Mouse (Mus musculus) intestine, embryonic 15.5 days (tissue): Measurements from ENCODE around the gene Rps19bp1. TPM values are rescaled to one million over a fixed set of nuclear protein-coding genes. Genes with fewer than 3 reads are reported as not detected.

ENCODE experiments used
- ATAC-seq: fragments of 200-750 bp; cut with Nextera tagmentation; 2 replicates; pipeline ENCODE4 v1.8.0; 2017; ENCODE audit warnings: moderate TSS enrichment, moderate library complexity
- H3K27ac ChIP-seq: fragments of 300-500 bp; sonication (generic); 2 replicates; pipeline ENCODE4 v1.5.1; 2015; ENCODE audit warnings: mild to moderate bottlenecking, inconsistent platforms
- H3K27me3 ChIP-seq: fragments of 300-500 bp; sonication (generic); replicated peaks from 2 replicates; pipeline ENCODE4 v1.6.1; 2015; ENCODE audit warnings: inconsistent platforms
- H3K36me3 ChIP-seq: fragments of 300-500 bp; sonication (generic); 2 replicates; pipeline ENCODE4 v1.6.1; 2015; ENCODE audit warnings: inconsistent platforms
- H3K4me1 ChIP-seq: fragments of 300-500 bp; sonication (generic); replicated peaks from 2 replicates; pipeline ENCODE4 v1.6.1; 2015; ENCODE audit warnings: inconsistent platforms
- H3K4me2 ChIP-seq: fragments of 300-500 bp; sonication (generic); replicated peaks from 2 replicates; pipeline ENCODE4 v1.6.1; 2015; ENCODE audit warnings: mild to moderate bottlenecking, inconsistent platforms
- H3K4me3 ChIP-seq: fragments of 300-500 bp; sonication (generic); replicated peaks from 2 replicates; pipeline ENCODE4 v1.5.1; 2015; ENCODE audit warnings: inconsistent platforms
- H3K9ac ChIP-seq: fragments of 300-500 bp; sonication (generic); 2 replicates; pipeline ENCODE4 v1.6.1; 2015; ENCODE audit warnings: inconsistent platforms
- H3K9me3 ChIP-seq: fragments of 300-500 bp; sonication (generic); 2 replicates; pipeline ENCODE4 v1.6.1; 2016; ENCODE audit warnings: inconsistent platforms
- WGBS: fragments of 180-500 bp; shearing (Covaris S2); methylation state at CpG from one replicate; pipeline ENCODE4 v1.1.7; 2015; 5-methylcytosine and 5-hydroxymethylcytosine counted together
- polyA plus RNA-seq: library from polyadenylated mRNA; unstranded; fragments of >200 nt; fragmentation: Nextera tagmentation; extraction: Ambion mirVana; gene quantifications from 2 replicates; pipeline ENCODE4 v1.2.1, GENCODE M21; 2015

Gene Rps19bp1
- 55.4 and 56.0 TPM in 2 replicates for polyA plus RNA-seq

DNA sequence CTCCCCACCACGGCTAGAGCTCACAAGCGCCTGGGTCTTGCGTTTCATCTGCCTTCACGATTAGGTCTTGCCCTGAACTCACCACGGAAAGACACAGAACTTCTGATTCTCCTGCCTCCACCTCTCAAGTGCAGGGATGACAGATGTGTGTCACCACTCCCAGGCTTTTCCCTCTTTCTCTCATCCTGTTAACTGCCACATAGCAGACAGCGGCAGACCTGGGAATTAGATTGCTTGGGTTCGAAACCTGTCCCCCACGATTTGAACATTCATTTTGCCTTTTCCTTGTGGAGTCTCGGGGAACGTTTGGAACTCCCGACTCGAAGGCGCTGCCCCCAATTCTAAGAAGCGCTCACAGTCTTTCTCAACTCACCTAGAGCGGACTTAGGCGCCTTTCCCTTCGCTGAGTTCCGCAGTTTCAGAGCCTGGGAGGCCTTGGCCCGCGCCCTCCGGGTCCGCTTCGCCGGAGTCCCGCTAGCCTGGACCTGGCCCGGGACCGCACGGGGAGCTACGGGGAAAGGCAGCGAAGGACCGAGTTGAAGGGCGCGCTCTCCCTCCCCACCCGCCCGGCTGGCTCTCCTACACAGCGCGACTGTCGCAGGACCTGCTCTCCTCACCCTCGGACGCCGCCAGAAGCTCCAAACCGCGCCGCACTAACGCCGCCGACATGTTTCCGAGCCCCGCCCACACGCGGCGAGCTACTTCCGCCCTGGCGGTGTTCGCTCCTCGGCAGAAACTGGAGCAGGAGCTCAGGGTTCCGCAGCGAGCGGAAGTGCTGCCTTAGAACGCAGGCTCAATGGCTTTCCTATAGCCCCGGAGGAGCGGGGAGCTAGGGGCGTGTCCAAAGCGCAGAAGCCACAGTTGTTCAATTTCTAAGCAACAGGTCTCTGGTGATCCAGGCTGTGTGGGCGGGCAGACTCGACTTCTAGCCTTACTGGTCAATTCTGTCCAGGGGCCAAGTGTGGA, at the start of gene Rps19bp1:
Gene Rps19bp1, minus strand, starts transcription at position 706 of the 966 bp plus-strand sequence.
- no peaks in the 10 kb centered on the region for H3K9me3 ChIP-seq
- under 1% methylated on average over 66 of the region's 66 CpGs for WGBS
- peaks cover 4% of the 10 kb centered on the region; the same call in 1 of the 2 replicates for H3K36me3 ChIP-seq
- peak within 1 kb of the TSS; percentile 78 for H3K9ac ChIP-seq
- peaks cover 20% of the 10 kb centered on the region for H3K4me1 ChIP-seq
- no peaks in the 10 kb centered on the region for H3K27me3 ChIP-seq
- H3K4me3 ChIP-seq: peak within 1 kb of the TSS; percentile 71
- peak within 1 kb of the TSS; percentile 29 for H3K27ac ChIP-seq
- ATAC-seq: peak; percentile 95
- peak within 1 kb of the TSS; percentile 58 for H3K4me2 ChIP-seq

GRCm38 (mm10) chr15:80306146-80306545, 42.0 kb upstream of the Rps19bp1 start:
- Histone ChIP-seq H3K27ac (no peak overlapping the region), H3K27me3 (no peaks in the 10 kb centered on the region), H3K36me3 (no peaks in the 10 kb centered on the region), H3K9me3 (no peaks in the 10 kb centered on the region), H3K4me1 (no peaks in the 10 kb centered on the region), H3K4me2 (no peak overlapping the region), H3K4me3 (no peak overlapping the region), H3K9ac (no peak overlapping the region)
- 42% methylated on average over 8 of the region's 8 CpGs for WGBS
- ATAC-seq: no peak

- WGBS: 84% methylated on average over 12 of the region's 12 CpGs
- ATAC-seq: no peak
- Histone ChIP-seq H3K36me3 (no peaks in the 10 kb centered on the region), H3K27me3 (no peaks in the 10 kb centered on the region), H3K4me2 (no peak overlapping the region), H3K9me3 (no peaks in the 10 kb centered on the region), H3K27ac (no peak overlapping the region), H3K4me3 (no peak overlapping the region), H3K9ac (no peak overlapping the region), H3K4me1 (no peaks in the 10 kb centered on the region)
These were observed 40.1 kb upstream of the Rps19bp1 start for GRCm38 (mm10) chr15:80304188-80304587.

DNA sequence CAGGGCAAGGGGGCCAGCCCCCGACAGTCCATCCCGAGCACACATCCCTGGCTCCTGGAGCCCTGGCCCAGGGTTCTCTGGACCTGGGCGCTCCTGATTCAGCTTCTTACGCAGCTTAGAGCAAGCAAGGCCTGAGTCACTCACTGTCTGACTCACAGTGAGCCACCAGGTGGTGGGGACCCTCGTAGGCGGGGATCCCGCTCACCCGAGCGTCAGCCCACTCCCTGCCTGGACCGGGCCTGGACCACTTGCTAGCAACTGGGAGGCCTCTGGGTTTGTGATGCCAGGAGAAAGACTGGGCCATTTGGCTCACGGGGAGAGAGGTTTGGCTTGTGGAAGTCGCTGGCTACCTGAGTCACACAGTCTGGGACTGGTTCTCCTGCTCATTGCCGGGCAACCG, 39.7 kb upstream of the Rps19bp1 start:
- H3K27ac ChIP-seq: no peak overlapping the region
- H3K4me1 ChIP-seq: no peaks in the 10 kb centered on the region
- no peaks in the 10 kb centered on the region for H3K9me3 ChIP-seq
- H3K4me2 ChIP-seq: no peak overlapping the region
- H3K9ac ChIP-seq: no peak overlapping the region
- H3K36me3 ChIP-seq: no peaks in the 10 kb centered on the region
- 66% methylated on average over 14 of the region's 14 CpGs for WGBS
- H3K27me3 ChIP-seq: no peaks in the 10 kb centered on the region
- H3K4me3 ChIP-seq: no peak overlapping the region
- no peak for ATAC-seq

DNA sequence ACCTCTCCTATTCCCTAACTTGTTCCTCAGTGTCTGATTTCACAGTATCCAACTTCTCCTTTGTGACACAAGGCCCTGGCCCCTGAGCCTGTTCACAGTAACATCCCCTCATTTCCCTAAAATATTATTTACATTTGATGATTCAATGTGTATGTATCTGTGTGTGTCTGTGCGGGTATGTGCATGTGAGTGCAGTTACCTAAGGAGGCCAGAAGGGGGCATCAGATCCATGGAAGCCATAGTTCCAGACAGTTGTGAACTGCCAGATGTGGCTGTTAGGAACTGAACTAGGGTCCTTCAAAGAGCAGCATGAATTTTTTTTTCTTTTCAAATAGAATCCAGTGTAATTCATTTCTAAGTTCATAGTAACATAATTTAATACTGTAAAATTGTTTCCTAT, 33.0 kb upstream of the Rps19bp1 start:
- WGBS: 97% methylated on average over 1 of the region's 1 CpGs
- no peaks in the 10 kb centered on the region for H3K36me3 ChIP-seq
- no peak overlapping the region for H3K4me2 ChIP-seq
- no peak overlapping the region for H3K4me3 ChIP-seq
- no peaks in the 10 kb centered on the region for H3K9me3 ChIP-seq
- no peaks in the 10 kb centered on the region for H3K4me1 ChIP-seq
- ATAC-seq: no peak
- H3K9ac ChIP-seq: no peak overlapping the region
- no peak overlapping the region for H3K27ac ChIP-seq
- no peaks in the 10 kb centered on the region for H3K27me3 ChIP-seq

DNA sequence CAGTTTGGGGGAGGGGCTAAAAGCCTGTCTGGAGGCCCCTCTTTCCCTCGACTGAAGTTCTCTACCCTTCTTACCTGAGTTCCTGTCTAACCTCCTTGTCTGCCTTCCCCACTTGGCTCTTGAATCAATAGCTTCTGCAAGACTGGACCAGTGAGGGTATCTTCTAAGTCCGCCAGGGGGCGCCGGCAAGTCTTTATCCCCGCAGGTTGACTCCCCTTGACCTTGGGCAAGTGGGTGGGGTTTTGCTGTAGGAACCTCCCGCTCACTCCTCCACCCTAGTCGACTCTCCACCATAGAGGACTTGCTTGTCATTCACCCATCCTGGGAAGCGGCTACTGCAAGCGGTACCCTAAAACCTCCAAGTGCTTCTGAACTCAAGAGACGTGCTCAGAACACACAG, 25.3 kb upstream of the Rps19bp1 start:
- H3K36me3 ChIP-seq: no peaks in the 10 kb centered on the region
- 6% methylated on average over 10 of the region's 10 CpGs for WGBS
- peak; percentile 15; the same call in 1 of the 2 replicates for ATAC-seq
- H3K4me2 ChIP-seq: no peak overlapping the region
- no peaks in the 10 kb centered on the region for H3K9me3 ChIP-seq
- H3K27ac ChIP-seq: no peak overlapping the region
- peaks cover 62% of the 10 kb centered on the region for H3K27me3 ChIP-seq
- H3K4me3 ChIP-seq: no peak overlapping the region
- no peak overlapping the region for H3K9ac ChIP-seq
- peaks cover 12% of the 10 kb centered on the region for H3K4me1 ChIP-seq

- no peaks in the 10 kb centered on the region for H3K9me3 ChIP-seq
- H3K27me3 ChIP-seq: peaks cover 73% of the 10 kb centered on the region
- peaks cover 12% of the 10 kb centered on the region for H3K4me1 ChIP-seq
- no peak for ATAC-seq
- H3K9ac ChIP-seq: no peak overlapping the region
- 8% methylated on average over 23 of the region's 23 CpGs for WGBS
- no peak overlapping the region for H3K27ac ChIP-seq
- H3K4me2 ChIP-seq: peak overlapping the region; percentile 89
- no peaks in the 10 kb centered on the region for H3K36me3 ChIP-seq
- H3K4me3 ChIP-seq: peak overlapping the region; percentile 43
These were observed 23.9 kb upstream of the Rps19bp1 start for GRCm38 (mm10) chr15:80288036-80288435.

- peaks cover 77% of the 10 kb centered on the region for H3K27me3 ChIP-seq
- WGBS: 2% methylated on average over 49 of the region's 50 CpGs
These were observed 22.8 kb upstream of the Rps19bp1 start, which contains the start of gene Cacna1i for GRCm38 (mm10) chr15:80286851-80287415. Gene Cacna1i, plus strand, starts transcription at chr15:80287238.

GRCm38 (mm10) chr15:80280646-80281045, 16.5 kb upstream of the Rps19bp1 start:
- Histone ChIP-seq H3K36me3 (no peaks in the 10 kb centered on the region), H3K4me1 (no peaks in the 10 kb centered on the region), H3K9ac (no peak overlapping the region), H3K27ac (no peak overlapping the region), H3K4me2 (no peak overlapping the region), H3K9me3 (no peaks in the 10 kb centered on the region), H3K4me3 (no peak overlapping the region), H3K27me3 (peaks cover 29% of the 10 kb centered on the region)
- ATAC-seq: no peak
- WGBS: 29% methylated on average over 6 of the region's 6 CpGs

More at GRCm38 (mm10) chr15:80286851-80287415, 22.8 kb upstream of the Rps19bp1 start, which contains the start of gene Cacna1i:
- Histone ChIP-seq H3K4me3 (peak within 1 kb of the TSS; percentile 43), H3K36me3 (no peaks in the 10 kb centered on the region), H3K4me1 (peaks cover 12% of the 10 kb centered on the region), H3K27ac (no peak within 1 kb of the TSS), H3K4me2 (peak within 1 kb of the TSS; percentile 89), H3K9ac (0 out of 2 replicates have a peak within 1 kb of the TSS, but pooled peaks have one; percentile 5), H3K9me3 (no peaks in the 10 kb centered on the region)
- ATAC-seq: no peak

DNA sequence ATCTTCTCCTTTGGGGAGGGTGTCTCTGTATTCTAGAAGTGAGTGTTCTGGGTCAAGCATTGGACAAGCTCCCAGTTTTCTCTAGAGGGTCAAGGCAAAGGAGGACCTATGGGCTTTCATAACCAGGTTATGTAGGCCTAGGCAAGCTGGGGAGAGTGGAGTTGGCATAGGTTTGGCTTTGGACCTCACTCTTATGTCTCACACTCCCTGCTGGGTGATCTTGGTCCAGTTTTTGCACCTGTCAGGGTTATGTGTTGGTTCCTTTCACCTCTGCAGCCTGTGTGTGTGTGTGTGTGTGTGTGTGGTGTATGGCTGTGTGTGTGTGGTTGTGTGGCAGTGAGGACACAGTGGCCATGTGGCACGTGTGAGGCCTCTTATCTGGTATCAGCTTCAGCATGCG, 14.9 kb upstream of the Rps19bp1 start:
- ATAC-seq: no peak
- H3K9ac ChIP-seq: no peak overlapping the region
- peaks cover 13% of the 10 kb centered on the region; the same call in 1 of the 2 replicates for H3K27me3 ChIP-seq
- no peaks in the 10 kb centered on the region for H3K9me3 ChIP-seq
- no peak overlapping the region for H3K27ac ChIP-seq
- H3K4me1 ChIP-seq: no peaks in the 10 kb centered on the region
- 74% methylated on average over 2 of the region's 2 CpGs for WGBS
- H3K36me3 ChIP-seq: no peaks in the 10 kb centered on the region
- no peak overlapping the region for H3K4me3 ChIP-seq
- H3K4me2 ChIP-seq: no peak overlapping the region

- Histone ChIP-seq H3K9me3 (no peaks in the 10 kb centered on the region), H3K9ac (no peak overlapping the region), H3K27ac (no peak overlapping the region), H3K4me3 (no peak overlapping the region), H3K4me1 (no peaks in the 10 kb centered on the region), H3K4me2 (no peak overlapping the region), H3K36me3 (no peaks in the 10 kb centered on the region), H3K27me3 (peaks cover 10% of the 10 kb centered on the region; the same call in 1 of the 2 replicates)
- ATAC-seq: no peak
- 66% methylated on average over 5 of the region's 5 CpGs for WGBS
These were observed 14.1 kb upstream of the Rps19bp1 start for GRCm38 (mm10) chr15:80278121-80278759.

- H3K4me3 ChIP-seq: no peak overlapping the region
- ATAC-seq: no peak
- 3% methylated on average over 6 of the region's 6 CpGs for WGBS
- H3K27me3 ChIP-seq: peaks cover 12% of the 10 kb centered on the region; the same call in 1 of the 2 replicates
- no peaks in the 10 kb centered on the region for H3K9me3 ChIP-seq
- H3K9ac ChIP-seq: no peak overlapping the region
- no peak overlapping the region for H3K4me2 ChIP-seq
- no peaks in the 10 kb centered on the region for H3K36me3 ChIP-seq
- no peaks in the 10 kb centered on the region for H3K4me1 ChIP-seq
- no peak overlapping the region for H3K27ac ChIP-seq
These were observed 13.5 kb upstream of the Rps19bp1 start for GRCm38 (mm10) chr15:80277625-80278024.
